Mouse (Mus musculus) lung, adult 2 months (tissue): ENCODE data around the gene Wnt10a. TPM values are rescaled to one million over a fixed set of nuclear protein-coding genes. Genes with fewer than 3 reads are reported as not detected.

Experiments used
- DNase-seq: peaks from one replicate; pipeline ENCODE4 v3.0.0; 2022
- H3K4me1 ChIP-seq: fragments of 200-500 bp; 2 replicates; pipeline ENCODE4 v1.6.1; 2011; ENCODE audit warnings: low read length; ENCODE audit not compliant: control insufficient read depth, insufficient read depth
- H3K4me3 ChIP-seq: fragments of 200-500 bp; replicated peaks from 2 replicates; pipeline ENCODE3; 2011; ENCODE audit warnings: low read depth, mild to moderate bottlenecking, control low read depth, low read length; ENCODE audit errors: extremely low read depth
- CTCF ChIP-seq: fragments of 200-500 bp; IDR thresholded peaks from 2 replicates; pipeline ENCODE4 v1.5.1; 2011; ENCODE audit warnings: mild to moderate bottlenecking, low read length, control low read depth; ENCODE audit not compliant: insufficient read depth
- POLR2A ChIP-seq: fragments of 200-500 bp; IDR thresholded peaks from 2 replicates; pipeline ENCODE4 v1.6.1; 2011; ENCODE audit warnings: low read depth, mild to moderate bottlenecking, control low read depth, low read length, borderline replicate concordance; ENCODE audit errors: extremely low read depth
- WGBS: fragments of 180-500 bp; shearing (Covaris S2); methylation state at CpG from one replicate; pipeline ENCODE4 v1.1.7; 2018; 5-methylcytosine and 5-hydroxymethylcytosine counted together
- polyA plus RNA-seq: library from polyadenylated mRNA; depleted of rRNA; stranded (reverse); fragments of >200 nt; gene quantifications from 2 replicates; pipeline ENCODE4 v1.2.3, GENCODE M21; 2012

Gene Wnt10a
- polyA plus RNA-seq, 1 experiment, result 2.6 TPM

GRCm38 (mm10) chr1:74759773-74760172, 31.5 kb upstream of the Wnt10a start:
- TF ChIP-seq POLR2A (no peak), CTCF (0 out of 2 replicates have a peak, but pooled peaks have one; percentile 39)
- Histone ChIP-seq H3K4me1 (no peaks in the 10 kb centered on the region), H3K4me3 (no peak overlapping the region)
- 22% methylated on average over 4 of the region's 4 CpGs for WGBS
- DNase-seq, result no peak

GRCm38 (mm10) chr1:74763081-74763480, 28.2 kb upstream of the Wnt10a start:
- DNase-seq, result peak; percentile 45
- no peak overlapping the region for H3K4me3 ChIP-seq
- no peak for TF ChIP-seq POLR2A
- peak; percentile 53 for TF ChIP-seq CTCF
- H3K4me1 ChIP-seq, result no peaks in the 10 kb centered on the region
- WGBS, result 2% methylated on average over 6 of the region's 6 CpGs

- no peak for DNase-seq
- no peak for TF ChIP-seq CTCF
- Histone ChIP-seq H3K4me3 (no peak overlapping the region), H3K4me1 (peaks cover 15% of the 10 kb centered on the region; the same call in 1 of the 2 replicates)
- 6% methylated on average over 35 of the region's 35 CpGs for whole genome bisulfite sequencing
These were observed 20.4 kb upstream of the Wnt10a start for GRCm38 (mm10) chr1:74770727-74771466.

GRCm38 (mm10) chr1:74771467-74771844, 19.9 kb upstream of the Wnt10a start:
- DNase-seq, result no peak
- TF ChIP-seq POLR2A (no peak), CTCF (no peak)
- no peak overlapping the region for H3K4me3 ChIP-seq
- peaks cover 15% of the 10 kb centered on the region; the same call in 1 of the 2 replicates for H3K4me1 ChIP-seq
- WGBS, result 1% methylated on average over 25 of the region's 26 CpGs

GRCm38 (mm10) chr1:74771845-74771930, 19.6 kb upstream of the Wnt10a start, which contains the start of gene Wnt6:
Gene Wnt6, plus strand, starts transcription at chr1:74771892.
- TF ChIP-seq POLR2A (no peak), CTCF (no peak)
- peaks cover 15% of the 10 kb centered on the region; the same call in 1 of the 2 replicates for H3K4me1 ChIP-seq
- no peak for DNase-seq
- 0% methylated on average over 3 of the region's 8 CpGs for WGBS
- H3K4me3 ChIP-seq, result peak within 1 kb of the TSS; percentile 32

GRCm38 (mm10) chr1:74771931-74772620, 19.2 kb upstream of the Wnt10a start:
- Histone ChIP-seq H3K4me3 (peak overlapping the region; percentile 32), H3K4me1 (peaks cover 15% of the 10 kb centered on the region; the same call in 1 of the 2 replicates)
- no peak for DNase-seq
- WGBS, result 1% methylated on average over 47 of the region's 51 CpGs
- no peak for TF ChIP-seq POLR2A
- no peak for TF ChIP-seq CTCF

GRCm38 (mm10) chr1:74773136-74773535, 18.2 kb upstream of the Wnt10a start:
- Histone ChIP-seq H3K4me3 (no peak overlapping the region), H3K4me1 (peaks cover 15% of the 10 kb centered on the region; the same call in 1 of the 2 replicates)
- DNase-seq, result peak; percentile 73
- no peak for TF ChIP-seq CTCF
- TF ChIP-seq POLR2A, result no peak
- WGBS, result under 1% methylated on average over 15 of the region's 15 CpGs

- no peak overlapping the region for H3K4me3 ChIP-seq
- WGBS, result 40% methylated on average over 7 of the region's 7 CpGs
- DNase-seq, result no peak
- TF ChIP-seq POLR2A (no peak), CTCF (no peak)
- peaks cover 15% of the 10 kb centered on the region; the same call in 1 of the 2 replicates for H3K4me1 ChIP-seq
These were observed 17.3 kb upstream of the Wnt10a start for GRCm38 (mm10) chr1:74774062-74774461.

- WGBS, result 28% methylated on average over 5 of the region's 5 CpGs
These were observed 15.5 kb upstream of the Wnt10a start for GRCm38 (mm10) chr1:74775816-74776215.

GRCm38 (mm10) chr1:74778934-74779486, 12.3 kb upstream of the Wnt10a start:
- no peak for DNase-seq
- 46% methylated on average over 3 of the region's 3 CpGs for WGBS
- TF ChIP-seq POLR2A (no peak), CTCF (no peak)
- Histone ChIP-seq H3K4me1 (peaks cover 2% of the 10 kb centered on the region; the same call in 1 of the 2 replicates), H3K4me3 (no peak overlapping the region)

More at GRCm38 (mm10) chr1:74775816-74776215, 15.5 kb upstream of the Wnt10a start:
- TF ChIP-seq CTCF (no peak), POLR2A (no peak)
- Histone ChIP-seq H3K4me3 (no peak overlapping the region), H3K4me1 (peaks cover 15% of the 10 kb centered on the region; the same call in 1 of the 2 replicates)
- no peak for DNase-seq
